Mouse (Mus musculus) forebrain, embryonic 16.5 days (tissue): ENCODE measurements around the gene Arrdc2. TPM values are rescaled to one million over a fixed set of nuclear protein-coding genes. Genes with fewer than 3 reads are reported as not detected.

Source experiments
- ATAC-seq: fragments of 200-750 bp; cut with Nextera tagmentation; 2 replicates; pipeline ENCODE4 v1.8.0; 2017; ENCODE audit warnings: mild to moderate bottlenecking, moderate library complexity
- H3K27ac ChIP-seq: fragments of 300-500 bp; sonication (generic); 2 replicates; pipeline ENCODE4 v1.5.1; 2014; ENCODE audit warnings: low read length, control low read depth
- H3K27me3 ChIP-seq: fragments of 300-500 bp; sonication (generic); replicated peaks from 2 replicates; pipeline ENCODE4 v1.6.1; 2014; ENCODE audit warnings: low read length; ENCODE audit not compliant: control insufficient read depth, insufficient read depth
- H3K36me3 ChIP-seq: fragments of 300-500 bp; sonication (generic); 2 replicates; pipeline ENCODE4 v1.6.1; 2014; ENCODE audit not compliant: control insufficient read depth, insufficient read depth
- H3K4me1 ChIP-seq: fragments of 300-500 bp; sonication (generic); replicated peaks from 2 replicates; pipeline ENCODE4 v1.6.1; 2014; ENCODE audit warnings: low read length; ENCODE audit not compliant: control insufficient read depth, insufficient read depth
- H3K4me2 ChIP-seq: fragments of 300-500 bp; sonication (generic); 2 replicates; pipeline ENCODE4 v1.6.1; 2014; ENCODE audit warnings: mild to moderate bottlenecking, low read length, control low read depth
- H3K4me3 ChIP-seq: fragments of 300-500 bp; sonication (generic); replicated peaks from 2 replicates; pipeline ENCODE4 v1.5.1; 2014; ENCODE audit warnings: mild to moderate bottlenecking, low read length, control low read depth
- H3K9ac ChIP-seq: fragments of 300-500 bp; sonication (generic); replicated peaks from 2 replicates; pipeline ENCODE4 v1.6.1; 2014; ENCODE audit warnings: low read depth, low read length, control low read depth
- H3K9me3 ChIP-seq: fragments of 300-500 bp; sonication (generic); 2 replicates; pipeline ENCODE4 v1.6.1; 2016; ENCODE audit warnings: low read length; ENCODE audit not compliant: control insufficient read depth
- WGBS: fragments of 180-500 bp; shearing (Covaris S2); extraction: QIAGEN DNeasy Blood & Tissue Kit; methylation state at CpG from one replicate; pipeline ENCODE4 v1.1.7; 2014; 5-methylcytosine and 5-hydroxymethylcytosine counted together
- polyA plus RNA-seq: library from polyadenylated mRNA; unstranded; fragments of >200 nt; fragmentation: Nextera tagmentation; extraction: Ambion mirVana; gene quantifications from 2 replicates; pipeline ENCODE4 v1.2.1, GENCODE M21; 2015

Arrdc2 gene
- polyA plus RNA-seq, 1 experiment from 2014 or later = 7.4 TPM

DNA sequence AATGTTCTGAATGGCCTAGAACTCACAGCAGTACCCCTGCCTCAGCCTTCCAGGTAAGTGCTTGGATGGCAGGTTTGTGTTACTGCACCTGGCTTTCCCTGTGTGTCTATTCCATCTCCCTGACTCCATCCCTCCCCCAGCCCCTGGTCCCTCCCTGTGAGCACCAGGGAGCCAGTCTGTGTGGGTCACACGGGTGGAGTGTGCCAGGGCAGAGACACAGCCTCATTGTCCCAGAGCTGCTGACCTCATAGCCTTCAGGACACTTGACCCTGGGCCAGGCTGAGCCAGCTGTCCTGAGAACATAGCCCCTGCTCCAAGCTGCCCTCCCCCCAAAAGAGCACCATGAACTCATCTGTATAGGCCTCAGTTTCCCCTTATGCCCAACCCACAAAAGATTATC lies 32.2 kb downstream of the Arrdc2 start:
- Histone ChIP-seq H3K27me3 (peaks cover 14% of the 10 kb centered on the region), H3K4me1 (peaks cover 14% of the 10 kb centered on the region), H3K4me2 (no peak overlapping the region), H3K9ac (no peak overlapping the region), H3K9me3 (no peaks in the 10 kb centered on the region), H3K36me3 (no peaks in the 10 kb centered on the region), H3K4me3 (no peak overlapping the region), H3K27ac (no peak overlapping the region)
- ATAC-seq = no peak
- WGBS = 50% methylated on average over 1 of the region's 1 CpGs

- no peak overlapping the region for H3K9ac ChIP-seq
- H3K9me3 ChIP-seq = no peaks in the 10 kb centered on the region
- peaks cover 14% of the 10 kb centered on the region for H3K4me1 ChIP-seq
- H3K4me2 ChIP-seq = no peak overlapping the region
- no peaks in the 10 kb centered on the region for H3K36me3 ChIP-seq
- H3K27me3 ChIP-seq = peaks cover 14% of the 10 kb centered on the region
- 77% methylated on average over 4 of the region's 4 CpGs for WGBS
- ATAC-seq = no peak
- no peak overlapping the region for H3K27ac ChIP-seq
- H3K4me3 ChIP-seq = no peak overlapping the region
Measured at GRCm38 (mm10) chr8:70806541-70806940, 33.0 kb downstream of the Arrdc2 start.

- ATAC-seq = peak; percentile 90
- Histone ChIP-seq H3K27ac (no peak within 1 kb of the TSS), H3K27me3 (peaks cover 16% of the 10 kb centered on the region), H3K9me3 (no peaks in the 10 kb centered on the region), H3K4me2 (peak within 1 kb of the TSS; percentile 81), H3K4me3 (peak within 1 kb of the TSS; percentile 58), H3K36me3 (no peaks in the 10 kb centered on the region), H3K9ac (peak within 1 kb of the TSS; percentile 59), H3K4me1 (peaks cover 23% of the 10 kb centered on the region)
- WGBS = under 1% methylated on average over 45 of the region's 45 CpGs
Measured at GRCm38 (mm10) chr8:70804481-70805206, 34.9 kb downstream of the Arrdc2 start, which contains the start of gene Mast3. Gene Mast3, minus strand, starts transcription at chr8:70805054.

DNA sequence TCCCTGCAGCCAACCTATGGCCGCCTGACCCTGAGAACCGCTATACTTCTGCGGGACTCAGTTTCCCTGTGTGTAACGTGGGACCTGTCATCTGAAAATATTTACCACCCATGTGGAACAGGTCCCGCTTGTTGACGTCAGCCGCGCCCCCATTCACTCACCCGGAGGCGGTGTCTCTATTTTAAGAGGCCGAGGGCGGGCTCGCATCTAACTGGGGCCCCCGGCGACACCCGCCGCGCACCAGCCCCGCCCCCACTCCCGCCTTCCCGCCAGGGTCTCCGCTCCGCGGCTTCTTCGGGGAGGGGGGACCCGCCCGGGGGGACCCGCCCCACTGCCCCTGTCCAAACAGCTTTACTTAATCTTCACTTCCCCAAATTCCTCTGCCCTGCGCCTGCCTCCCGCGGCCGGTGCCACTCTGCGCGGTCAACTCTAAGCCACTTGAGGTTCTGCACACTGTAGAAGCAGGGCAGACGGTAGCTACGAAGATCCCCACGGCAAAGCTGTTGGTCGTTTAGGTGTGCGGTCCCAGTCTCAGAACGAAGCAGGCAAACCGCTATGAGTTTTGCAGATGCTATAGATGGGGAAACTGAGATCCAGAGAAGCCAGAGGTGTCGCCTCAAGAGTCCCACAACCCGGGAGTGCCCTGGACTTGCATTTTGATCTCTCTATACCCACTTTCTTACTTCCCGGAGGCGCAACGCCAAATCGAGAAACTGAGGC lies 35.6 kb downstream of the Arrdc2 start:
- Histone ChIP-seq H3K4me1 (peaks cover 23% of the 10 kb centered on the region), H3K4me3 (peak overlapping the region; percentile 58), H3K9ac (peak overlapping the region; percentile 59), H3K4me2 (peak overlapping the region; percentile 81), H3K36me3 (no peaks in the 10 kb centered on the region), H3K27me3 (peaks cover 23% of the 10 kb centered on the region), H3K27ac (no peak overlapping the region), H3K9me3 (no peaks in the 10 kb centered on the region)
- ATAC-seq = no peak
- WGBS = 1% methylated on average over 47 of the region's 47 CpGs

DNA sequence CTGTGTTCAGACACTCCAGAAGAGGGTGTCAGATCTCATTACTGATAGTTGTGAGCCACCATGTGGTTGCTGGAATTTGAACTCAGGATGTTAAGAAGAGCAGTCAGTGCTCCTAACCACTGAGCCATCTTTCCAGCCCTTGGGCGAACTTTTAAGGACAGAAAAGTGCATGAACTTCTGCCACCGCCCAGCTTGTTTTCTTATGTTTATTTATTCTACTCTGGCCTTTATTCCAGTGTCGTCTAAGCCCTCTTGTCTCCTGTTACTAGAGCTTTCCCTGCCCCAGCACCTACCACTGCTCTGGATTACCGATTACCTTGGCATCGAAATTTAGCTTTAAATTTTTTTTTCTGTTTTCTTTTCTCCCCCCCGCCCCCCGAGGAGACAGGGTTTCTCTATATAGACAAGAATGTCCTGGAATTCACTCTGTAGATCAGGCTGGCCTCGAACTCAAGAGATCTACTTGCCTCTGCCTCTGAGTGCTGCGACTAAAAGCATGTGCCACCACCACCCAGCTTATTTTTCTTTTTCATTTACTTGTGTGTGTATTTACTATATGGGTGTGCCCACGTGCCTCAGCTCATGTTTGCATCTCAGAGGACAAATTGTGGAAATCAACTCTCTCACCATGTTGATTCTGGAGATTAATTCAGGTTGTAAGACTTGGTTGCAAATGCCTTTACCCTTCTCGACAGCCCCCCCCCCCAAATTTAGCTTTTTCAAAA lies 36.6 kb downstream of the Arrdc2 start:
- Histone ChIP-seq H3K9me3 (no peaks in the 10 kb centered on the region), H3K4me1 (peaks cover 30% of the 10 kb centered on the region), H3K4me3 (no peak overlapping the region), H3K27me3 (peaks cover 28% of the 10 kb centered on the region), H3K9ac (no peak overlapping the region), H3K36me3 (no peaks in the 10 kb centered on the region), H3K27ac (no peak overlapping the region), H3K4me2 (no peak overlapping the region)
- WGBS = 81% methylated on average over 11 of the region's 11 CpGs
- no peak for ATAC-seq

DNA sequence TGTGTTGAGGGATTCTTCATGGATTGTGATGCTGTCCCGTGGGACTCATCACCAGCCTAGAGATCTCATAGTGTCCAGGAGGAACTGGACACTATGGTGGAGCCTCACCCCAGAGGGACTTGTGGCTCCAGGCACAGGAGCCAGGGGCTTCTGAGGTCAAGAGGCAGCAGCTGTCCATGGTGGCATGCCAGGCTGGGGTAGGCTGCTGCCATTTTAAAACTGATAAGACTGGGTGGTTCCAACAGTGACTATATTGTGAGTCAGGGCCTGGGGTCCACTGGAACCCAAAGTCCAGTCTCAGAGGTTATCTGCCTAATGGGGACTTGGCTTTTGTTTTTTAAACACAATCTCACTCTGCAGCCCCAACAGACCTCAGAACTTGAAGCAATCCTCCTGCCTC lies 37.7 kb downstream of the Arrdc2 start:
- no peak for ATAC-seq
- H3K36me3 ChIP-seq = no peaks in the 10 kb centered on the region
- H3K9ac ChIP-seq = no peak overlapping the region
- no peak overlapping the region for H3K4me2 ChIP-seq
- H3K27ac ChIP-seq = no peak overlapping the region
- H3K27me3 ChIP-seq = peaks cover 28% of the 10 kb centered on the region
- peaks cover 34% of the 10 kb centered on the region for H3K4me1 ChIP-seq
- H3K4me3 ChIP-seq = no peak overlapping the region
- H3K9me3 ChIP-seq = no peaks in the 10 kb centered on the region
- 86% methylated on average over 1 of the region's 1 CpGs for WGBS

- no peak overlapping the region for H3K4me2 ChIP-seq
- no peak overlapping the region for H3K4me3 ChIP-seq
- H3K9ac ChIP-seq = no peak overlapping the region
- H3K27me3 ChIP-seq = peaks cover 28% of the 10 kb centered on the region
- 33% methylated on average over 15 of the region's 15 CpGs for WGBS
- no peak overlapping the region for H3K27ac ChIP-seq
- H3K9me3 ChIP-seq = no peaks in the 10 kb centered on the region
- ATAC-seq = no peak
- H3K4me1 ChIP-seq = peaks cover 37% of the 10 kb centered on the region
- no peaks in the 10 kb centered on the region for H3K36me3 ChIP-seq
Measured at GRCm38 (mm10) chr8:70801156-70801555, 38.4 kb downstream of the Arrdc2 start.

DNA sequence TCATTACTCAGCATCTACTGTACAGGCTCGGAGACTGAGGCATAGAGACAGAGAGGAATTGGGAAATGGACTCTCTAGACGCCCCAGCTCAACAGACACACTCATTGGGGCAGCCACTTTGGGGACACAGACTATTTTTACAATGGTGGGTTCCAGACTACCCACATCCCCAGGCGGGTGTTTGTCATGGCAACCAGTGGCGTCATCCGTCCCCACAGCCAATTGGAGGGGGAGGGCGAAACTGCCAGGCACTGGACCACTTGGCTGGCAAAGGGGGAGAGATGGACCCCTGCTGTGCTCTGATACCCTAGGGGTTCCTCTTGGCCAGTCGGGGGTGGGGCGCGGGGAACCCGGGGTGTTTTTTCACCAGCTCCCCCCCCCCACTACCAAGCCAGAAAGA lies 38.9 kb downstream of the Arrdc2 start:
- Histone ChIP-seq H3K36me3 (no peaks in the 10 kb centered on the region), H3K27ac (no peak overlapping the region), H3K9ac (no peak overlapping the region), H3K27me3 (peaks cover 28% of the 10 kb centered on the region), H3K9me3 (no peaks in the 10 kb centered on the region), H3K4me3 (no peak overlapping the region), H3K4me2 (no peak overlapping the region), H3K4me1 (peaks cover 37% of the 10 kb centered on the region)
- ATAC-seq = no peak
- 58% methylated on average over 10 of the region's 10 CpGs for WGBS

DNA sequence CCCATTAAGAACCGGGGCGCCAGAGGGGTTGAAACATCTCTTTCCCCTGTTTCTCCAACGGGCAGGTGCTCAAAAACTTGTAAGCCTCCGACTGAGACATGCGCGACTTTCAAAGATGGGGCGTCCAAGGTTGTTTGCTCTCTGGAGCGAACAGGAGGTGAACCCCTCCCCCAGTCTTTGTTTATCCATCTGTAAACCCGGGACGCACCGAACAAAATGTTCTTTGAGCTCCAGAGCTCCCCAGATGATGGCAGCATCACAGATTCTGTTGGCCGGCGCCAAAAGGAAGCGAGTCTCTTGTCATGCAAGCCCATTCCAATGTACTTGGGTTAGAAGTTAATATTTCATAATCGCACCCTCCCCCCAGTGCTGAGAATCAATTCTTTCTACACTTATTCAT lies 41.2 kb downstream of the Arrdc2 start:
- no peak overlapping the region for H3K27ac ChIP-seq
- no peak for ATAC-seq
- peaks cover 18% of the 10 kb centered on the region for H3K27me3 ChIP-seq
- H3K4me1 ChIP-seq = peaks cover 24% of the 10 kb centered on the region
- H3K9ac ChIP-seq = peak overlapping the region; percentile 75; the same call in 1 of the 2 replicates
- H3K4me2 ChIP-seq = peak overlapping the region; percentile 95
- 12% methylated on average over 15 of the region's 15 CpGs for WGBS
- no peaks in the 10 kb centered on the region for H3K36me3 ChIP-seq
- H3K9me3 ChIP-seq = no peaks in the 10 kb centered on the region
- H3K4me3 ChIP-seq = peak overlapping the region; percentile 58
